Mouse (Mus musculus) layer of hippocampus, adult 18-20 months (tissue): ENCODE measurements around the gene Sparc. TPM values are rescaled to one million over a fixed set of nuclear protein-coding genes. Genes with fewer than 3 reads are reported as not detected.
A peak's percentile ranks its signal among the peaks of the same experiment; 100 is the strongest.

ENCODE experiments used
- DNase-seq, 2 experiments: peaks; one replicate each; pipeline ENCODE4 v3.0.0; 2022; ENCODE audit warnings: low spot score in 2 of 2
- total RNA-seq, 2 experiments: library from RNA; stranded (reverse); gene quantifications; 2 replicates each; pipeline ENCODE4 v1.2.3; 2021

The Sparc gene
- total RNA-seq, 2 experiments from 2014 or later = 251 to 284 TPM

DNA sequence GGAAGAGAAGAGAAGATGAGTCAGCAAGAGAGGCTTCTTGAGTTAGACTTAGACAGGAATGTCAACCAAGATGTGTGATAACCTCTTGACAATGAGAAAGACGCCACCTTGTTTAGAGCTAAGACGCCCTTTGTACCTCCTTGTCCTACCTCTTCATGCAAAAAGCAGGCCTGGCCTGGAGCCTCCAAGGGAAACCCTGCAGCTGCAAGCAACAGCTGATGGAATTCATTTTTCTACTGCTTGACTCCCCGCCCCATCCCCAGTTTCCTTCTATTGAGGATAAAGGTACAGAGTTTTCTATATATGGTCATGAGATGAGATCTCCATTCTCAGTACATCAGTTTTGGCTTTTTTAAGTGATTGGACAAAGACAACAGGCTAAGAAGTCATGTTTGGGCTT, 13.0 kb downstream of the Sparc start:
- DNase-seq = no peak

DNA sequence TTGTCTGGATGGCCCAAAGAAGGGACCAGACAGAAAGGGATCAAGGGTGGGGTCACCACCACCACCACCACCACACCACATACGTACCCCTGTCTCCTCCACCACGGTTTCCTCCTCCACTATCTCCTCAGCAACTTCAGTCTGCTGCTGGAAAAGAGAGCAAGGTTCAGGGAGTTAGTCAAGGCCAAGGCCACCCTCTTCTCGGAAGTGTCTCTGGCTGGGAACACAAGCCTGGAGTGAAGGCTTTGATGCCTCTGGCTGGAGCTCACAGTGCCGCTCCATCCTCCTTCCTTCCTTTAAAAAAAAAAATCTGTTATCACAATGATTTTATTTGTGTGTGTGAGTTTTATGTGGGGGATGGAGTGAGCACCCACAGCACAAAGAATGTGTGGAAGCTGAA, 15.8 kb downstream of the Sparc start:
- no peak for DNase-seq

- no peak for DNase-seq
These were observed 17.1 kb downstream of the Sparc start for GRCm38 (mm10) chr11:55405601-55406469.

- no peak for DNase-seq
These were observed 18.1 kb downstream of the Sparc start for GRCm38 (mm10) chr11:55404659-55405457.

- no peak for DNase-seq
These were observed 22.1 kb downstream of the Sparc start for GRCm38 (mm10) chr11:55400863-55401262.

- DNase-seq = no peak
These were observed 24.6 kb downstream of the Sparc start for GRCm38 (mm10) chr11:55398371-55398770.

GRCm38 (mm10) chr11:55397441-55397840, 25.5 kb downstream of the Sparc start:
- no peak for DNase-seq

GRCm38 (mm10) chr11:55397036-55397435, 25.9 kb downstream of the Sparc start:
- DNase-seq = no peak

GRCm38 (mm10) chr11:55395073-55395642, 27.8 kb downstream of the Sparc start:
- DNase-seq = no peak

GRCm38 (mm10) chr11:55394592-55394991, 28.4 kb downstream of the Sparc start:
- no peak for DNase-seq

GRCm38 (mm10) chr11:55392474-55392873, 30.5 kb downstream of the Sparc start:
- peak in 1 of 2 experiments; percentile 34 for DNase-seq

DNA sequence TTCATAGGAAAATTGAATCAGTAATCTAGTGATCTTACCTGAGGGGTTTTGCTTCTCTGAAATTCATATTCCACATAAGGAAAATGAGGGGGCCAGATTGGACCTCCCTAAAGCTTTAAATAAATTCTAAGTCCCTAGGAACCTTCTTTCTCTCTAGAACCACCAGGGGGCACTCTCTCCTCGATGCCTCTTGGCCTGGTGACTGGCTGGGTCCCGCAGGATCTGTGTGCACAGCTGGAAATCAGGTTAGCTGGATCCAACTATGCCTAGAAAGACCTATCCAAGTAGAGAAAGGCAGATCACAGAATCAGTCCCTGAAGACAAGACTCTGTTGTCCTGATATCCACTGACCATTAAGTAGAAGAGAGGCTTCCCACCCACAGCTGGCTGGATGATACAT, 33.2 kb downstream of the Sparc start:
- peak in 1 of 2 experiments; percentile 67 for DNase-seq

DNA sequence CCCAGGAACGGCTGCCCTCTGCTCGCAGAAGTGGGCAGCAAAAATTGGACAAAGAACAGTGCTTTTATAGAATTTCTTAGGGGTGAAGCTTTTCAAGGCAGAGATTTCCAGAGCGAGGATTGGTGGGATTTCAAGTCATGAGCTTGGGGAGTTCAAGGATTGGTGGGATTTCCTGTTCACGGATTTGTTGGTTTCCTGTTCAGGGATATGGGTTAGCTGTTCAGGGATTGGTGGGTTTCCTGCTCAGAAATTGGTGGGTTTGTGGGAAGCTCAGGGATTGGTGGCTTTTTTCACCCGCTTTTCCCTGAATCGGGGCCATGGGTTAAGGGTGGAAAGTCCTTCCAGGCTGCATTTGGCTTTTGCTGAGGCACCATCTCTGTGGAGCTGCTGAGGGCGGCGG, 35.4 kb downstream of the Sparc start:
- no peak for DNase-seq

DNA sequence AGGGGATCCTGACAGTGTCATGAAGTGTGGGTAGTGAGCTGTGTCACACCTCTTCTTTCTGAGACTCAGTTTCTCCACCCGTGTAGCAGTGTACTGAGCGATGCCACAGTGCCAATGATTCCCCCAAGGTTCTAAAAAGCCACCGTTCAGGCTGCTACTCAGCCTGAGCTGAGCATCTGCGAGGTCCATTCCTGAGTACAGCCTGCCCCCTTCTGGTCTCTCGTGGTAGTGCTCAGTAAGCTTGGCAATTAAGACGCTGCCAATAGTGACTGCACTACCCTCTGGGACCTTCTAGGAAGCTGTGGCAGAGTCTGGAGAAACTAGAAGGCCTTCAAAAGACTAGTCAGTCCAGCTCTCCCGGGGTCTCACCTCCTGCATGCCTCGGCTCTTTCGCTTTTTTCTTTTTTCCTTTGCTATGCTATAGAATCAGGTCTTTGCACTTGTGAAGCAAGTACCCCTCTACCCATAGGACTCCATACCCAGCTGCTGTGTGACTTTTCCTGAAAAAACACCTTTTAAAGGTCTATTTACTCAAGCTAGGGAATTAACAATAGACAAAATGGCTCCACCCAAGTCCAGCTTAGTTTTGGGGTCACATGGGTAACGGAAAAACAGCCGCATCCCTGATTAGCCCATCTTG, 36.4 kb downstream of the Sparc start:
- DNase-seq = peak; percentile 74 to 96

DNA sequence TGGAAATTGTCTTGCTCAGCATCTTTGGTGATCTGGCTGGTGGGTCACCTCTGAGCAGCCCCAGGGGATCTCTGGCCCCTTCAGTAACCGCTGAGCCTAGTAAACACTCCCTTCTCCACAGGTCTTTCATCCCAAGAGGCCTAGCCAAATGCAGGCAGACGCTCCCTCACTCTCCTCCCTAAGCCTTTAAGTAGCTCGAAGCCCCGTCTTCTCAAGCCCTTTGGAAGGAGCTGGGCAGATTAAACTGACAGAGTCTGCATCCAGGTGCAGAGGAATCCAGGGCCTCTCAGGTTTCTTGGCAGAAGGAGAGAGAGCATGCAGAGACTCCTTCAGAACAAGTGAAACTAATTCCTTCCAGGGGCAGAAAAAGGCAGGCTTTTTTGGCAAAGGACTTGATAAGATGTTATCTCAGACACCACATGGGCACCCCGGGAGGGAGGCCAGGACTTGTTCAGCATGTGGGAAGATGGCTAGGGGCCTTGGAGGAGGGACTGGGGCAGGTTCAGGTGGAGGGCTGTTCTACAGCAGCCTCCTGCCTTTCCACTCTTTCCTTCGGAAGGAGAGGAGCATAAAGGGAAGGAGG, 39.4 kb downstream of the Sparc start:
- DNase-seq = no peak

DNA sequence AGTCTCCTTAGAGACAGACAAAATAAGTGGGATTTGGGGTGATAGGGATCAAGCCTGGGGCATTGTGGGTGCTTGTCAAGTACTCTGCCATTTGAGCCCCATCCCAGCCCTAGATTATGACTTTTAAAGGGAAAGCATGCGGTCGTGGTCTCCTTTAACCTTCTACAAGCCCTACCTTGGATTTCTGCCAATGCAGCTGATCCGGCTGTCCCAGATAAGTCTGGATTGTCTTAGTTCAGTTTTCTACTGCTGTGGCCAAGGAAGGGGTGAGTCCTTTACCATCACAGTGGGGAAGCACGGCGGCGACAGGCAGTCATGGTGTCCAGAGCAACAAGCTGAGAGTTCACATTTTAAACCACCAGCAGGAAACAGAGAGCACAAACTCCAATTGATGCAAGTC, 42.1 kb downstream of the Sparc start:
- no peak for DNase-seq

DNA sequence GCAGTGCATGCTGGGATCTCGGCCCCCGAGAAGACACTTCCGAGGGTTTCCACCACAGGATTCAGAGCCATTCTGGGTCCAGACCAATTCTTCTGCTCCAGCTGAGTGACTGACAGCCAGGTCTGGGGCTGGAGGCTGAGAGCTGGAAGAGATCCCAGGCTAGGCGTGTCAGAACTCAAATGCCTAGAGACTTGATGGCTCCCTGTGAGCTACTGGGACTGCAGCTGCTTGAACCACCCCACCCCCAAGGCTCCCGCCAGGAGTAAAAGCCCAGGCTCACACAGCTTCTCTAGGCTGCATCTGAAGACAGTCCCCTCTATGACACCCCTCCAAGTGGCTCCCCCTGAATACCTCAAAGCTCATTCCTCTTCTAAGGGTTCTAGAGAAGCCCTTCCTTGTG, 44.6 kb downstream of the Sparc start:
- peak; percentile 41 to 71 for DNase-seq

GRCm38 (mm10) chr11:55373838-55374237, 49.1 kb downstream of the Sparc start:
- DNase-seq = no peak

DNA sequence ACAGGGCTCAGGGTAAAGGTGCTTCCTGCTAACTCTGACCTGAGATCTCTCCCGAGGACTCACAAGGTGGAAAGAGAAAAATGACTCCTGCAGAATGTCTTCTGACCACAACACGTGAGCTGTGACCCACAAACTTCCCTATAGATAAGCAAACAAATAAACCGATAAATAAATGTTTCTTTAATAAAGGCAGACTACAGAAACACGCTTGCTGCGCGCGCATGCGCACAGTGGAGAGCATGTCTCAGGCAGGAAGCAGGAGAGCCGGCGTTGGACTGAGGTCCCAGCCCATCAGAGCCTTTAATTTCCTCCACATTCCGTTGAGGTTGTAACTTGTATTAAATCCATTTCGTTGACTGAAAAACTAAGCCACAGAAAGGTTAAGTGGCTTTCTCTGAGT, 49.6 kb downstream of the Sparc start:
- no peak for DNase-seq

DNA sequence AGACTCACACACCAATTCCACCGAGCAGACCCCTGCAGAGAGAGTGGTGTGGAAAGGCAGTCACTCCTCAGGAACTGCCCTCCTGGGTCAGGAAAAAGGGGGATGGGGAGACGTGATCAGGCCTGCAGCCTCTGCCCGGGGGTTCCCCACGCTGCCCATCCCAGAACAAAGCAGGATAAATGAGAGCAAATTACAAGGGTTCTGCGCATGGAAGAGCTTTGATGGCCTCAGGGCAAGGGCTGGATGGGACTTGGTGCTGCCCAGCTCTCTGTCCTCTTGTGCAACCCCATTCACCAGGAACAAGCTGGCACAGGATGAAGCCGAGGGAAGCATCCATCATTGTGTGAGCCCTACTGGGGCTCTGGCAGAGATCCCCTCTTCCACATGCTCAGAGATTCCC, 51.0 kb downstream of the Sparc start:
- DNase-seq = no peak

GRCm38 (mm10) chr11:55369093-55369471, 53.9 kb downstream of the Sparc start:
- DNase-seq = no peak
